Mouse (Mus musculus) lung, embryonic 16.5 days (tissue): ENCODE data around the gene Gpatch1. TPM values are rescaled to one million over a fixed set of nuclear protein-coding genes. Genes with fewer than 3 reads are reported as not detected.

Experiments used
- ATAC-seq: fragments of 200-750 bp; cut with Nextera tagmentation; 2 replicates; pipeline ENCODE4 v1.8.0; 2017; ENCODE audit warnings: low read depth, mild to moderate bottlenecking, moderate library complexity
- H3K27ac ChIP-seq: fragments of 300-500 bp; sonication (generic); 2 replicates; pipeline ENCODE4 v1.5.1; 2014; ENCODE audit warnings: mild to moderate bottlenecking, control low read depth, low read length
- H3K27me3 ChIP-seq: fragments of 300-500 bp; sonication (generic); 2 replicates; pipeline ENCODE4 v1.6.1; 2014; ENCODE audit warnings: low read depth, low read length, mixed read lengths; ENCODE audit not compliant: control insufficient read depth, insufficient read depth
- H3K36me3 ChIP-seq: fragments of 300-500 bp; sonication (generic); 2 replicates; pipeline ENCODE4 v1.6.1; 2014; ENCODE audit warnings: low read length; ENCODE audit not compliant: control insufficient read depth, insufficient read depth
- H3K4me1 ChIP-seq: fragments of 300-500 bp; sonication (generic); replicated peaks from 2 replicates; pipeline ENCODE4 v1.6.1; 2014; ENCODE audit warnings: low read length, mixed read lengths; ENCODE audit not compliant: control insufficient read depth, insufficient read depth
- H3K4me2 ChIP-seq: fragments of 300-500 bp; sonication (generic); 2 replicates; pipeline ENCODE4 v1.6.1; 2014; ENCODE audit warnings: low read depth, low read length, control low read depth
- H3K4me3 ChIP-seq: fragments of 300-500 bp; sonication (generic); 2 replicates; pipeline ENCODE4 v1.5.1; 2014; ENCODE audit warnings: mild to moderate bottlenecking, low read length, control low read depth
- H3K9ac ChIP-seq: fragments of 300-500 bp; sonication (generic); 2 replicates; pipeline ENCODE4 v1.6.1; 2014; ENCODE audit warnings: low read length, control low read depth
- H3K9me3 ChIP-seq: fragments of 300-500 bp; sonication (generic); 2 replicates; pipeline ENCODE4 v1.6.1; 2016; ENCODE audit warnings: low read length; ENCODE audit not compliant: control insufficient read depth
- WGBS: fragments of 180-500 bp; shearing (Covaris S2); extraction: QIAGEN DNeasy Blood & Tissue Kit; methylation state at CpG from one replicate; pipeline ENCODE4 v1.1.7; 2014; 5-methylcytosine and 5-hydroxymethylcytosine counted together
- polyA plus RNA-seq: library from polyadenylated mRNA; unstranded; fragments of >200 nt; fragmentation: Nextera tagmentation; extraction: Ambion mirVana; gene quantifications from 2 replicates; pipeline ENCODE4 v1.2.1, GENCODE M21; 2015

Gene Gpatch1
- polyA plus RNA-seq, 1 experiment from 2014 or later, result 15.5 TPM

GRCm38 (mm10) chr7:35233861-35234260 is 84.4 kb downstream of the Gpatch1 start:
- H3K4me3 ChIP-seq, result peak overlapping the region; percentile 75
- H3K36me3 ChIP-seq, result no peaks in the 10 kb centered on the region
- no peaks in the 10 kb centered on the region for H3K27me3 ChIP-seq
- H3K9ac ChIP-seq, result peak overlapping the region; percentile 75
- peak overlapping the region; percentile 94 for H3K27ac ChIP-seq
- WGBS, result 45% methylated on average over 12 of the region's 12 CpGs
- ATAC-seq, result no peak
- H3K4me2 ChIP-seq, result peak overlapping the region; percentile 69
- peaks cover 13% of the 10 kb centered on the region for H3K4me1 ChIP-seq
- peaks cover 4% of the 10 kb centered on the region for H3K9me3 ChIP-seq

- H3K4me2 ChIP-seq, result no peak overlapping the region
- H3K9ac ChIP-seq, result no peak overlapping the region
- H3K4me1 ChIP-seq, result peaks cover 13% of the 10 kb centered on the region
- no peak overlapping the region for H3K27ac ChIP-seq
- H3K4me3 ChIP-seq, result no peak overlapping the region
- H3K27me3 ChIP-seq, result no peaks in the 10 kb centered on the region
- H3K36me3 ChIP-seq, result no peaks in the 10 kb centered on the region
- peaks cover 4% of the 10 kb centered on the region for H3K9me3 ChIP-seq
- 39% methylated on average over 13 of the region's 13 CpGs for WGBS
- no peak for ATAC-seq
Observed at GRCm38 (mm10) chr7:35232796-35233455, 85.3 kb downstream of the Gpatch1 start.

GRCm38 (mm10) chr7:35230333-35230732 is 87.9 kb downstream of the Gpatch1 start:
- peaks cover 9% of the 10 kb centered on the region for H3K4me1 ChIP-seq
- H3K36me3 ChIP-seq, result no peaks in the 10 kb centered on the region
- H3K27ac ChIP-seq, result no peak overlapping the region
- WGBS, result 72% methylated on average over 3 of the region's 3 CpGs
- H3K27me3 ChIP-seq, result no peaks in the 10 kb centered on the region
- H3K9me3 ChIP-seq, result peaks cover 4% of the 10 kb centered on the region
- no peak overlapping the region for H3K9ac ChIP-seq
- H3K4me2 ChIP-seq, result no peak overlapping the region
- ATAC-seq, result no peak
- no peak overlapping the region for H3K4me3 ChIP-seq

Other genes with a start within 250 kb of the Gpatch1 start
- gene Cebpa, start 199.1 kb downstream of the Gpatch1 start, polyA plus RNA-seq, result 7.5 and 9.4 TPM in 2 replicates
- 5.3 and 6.2 TPM in 2 replicates for gene Slc7a10, start 132.1 kb downstream of the Gpatch1 start, polyA plus RNA-seq
- gene Lrp3, start 102.9 kb downstream of the Gpatch1 start, polyA plus RNA-seq, result 5.9 and 6.7 TPM in 2 replicates
- gene Rhpn2, start 15.7 kb upstream of the Gpatch1 start, polyA plus RNA-seq, result 5.9 and 6.6 TPM in 2 replicates
- 20.0 and 21.0 TPM in 2 replicates for gene Faap24, start 78.4 kb upstream of the Gpatch1 start, polyA plus RNA-seq
- 54.1 and 54.4 TPM in 2 replicates for gene Cep89, start 78.6 kb upstream of the Gpatch1 start, polyA plus RNA-seq
- gene Slc7a9, start 130.4 kb upstream of the Gpatch1 start, polyA plus RNA-seq, result 0.14 and 0.31 TPM in 2 replicates
- 0.15 and 0.33 TPM in 2 replicates for gene Tdrd12, start 219.3 kb upstream of the Gpatch1 start, polyA plus RNA-seq
- 41.6 and 42.1 TPM in 2 replicates for gene Nudt19, start 237.9 kb upstream of the Gpatch1 start, polyA plus RNA-seq